Mouse (Mus musculus) CD8-positive naive resting alpha-beta T cell, adult 2 months (primary cell): Measurements from ENCODE around the gene Vcp.
A peak's percentile ranks its signal among the peaks of the same experiment; 100 is the strongest.

Experiments
- DNase-seq, 2 experiments: peaks; one replicate each; pipeline ENCODE4 v3.0.0; 2022; ENCODE audit warnings: low read depth in 2 of 2, low spot score in 2 of 2

Gene Vcp

GRCm38 (mm10) chr4:42973868-42974267 lies 26.4 kb downstream of the Vcp start:
- DNase-seq = no peak

GRCm38 (mm10) chr4:42972952-42973351 lies 27.4 kb downstream of the Vcp start:
- DNase-seq = no peak

GRCm38 (mm10) chr4:42969304-42969703 lies 31.0 kb downstream of the Vcp start, which contains the start of gene 1700022I11Rik:
Gene 1700022I11Rik (plus strand): TSS chr4:42969604.
- no peak for DNase-seq

- peak; percentile 33 to 54 for DNase-seq
Observed at GRCm38 (mm10) chr4:42965039-42965719, 35.1 kb downstream of the Vcp start.

- no peak for DNase-seq
Observed at GRCm38 (mm10) chr4:42963480-42963879, 36.8 kb downstream of the Vcp start.

GRCm38 (mm10) chr4:42961592-42961991 lies 38.7 kb downstream of the Vcp start:
- peak; percentile 40 to 65 for DNase-seq

- DNase-seq = no peak
Observed at GRCm38 (mm10) chr4:42959382-42959781, 40.9 kb downstream of the Vcp start.

- no peak for DNase-seq
Observed at GRCm38 (mm10) chr4:42958942-42959341, 41.4 kb downstream of the Vcp start.

- DNase-seq = no peak
Observed at GRCm38 (mm10) chr4:42957979-42958378, 42.3 kb downstream of the Vcp start.

GRCm38 (mm10) chr4:42957306-42957705 lies 43.0 kb downstream of the Vcp start:
- DNase-seq = no peak

- no peak for DNase-seq
Observed at GRCm38 (mm10) chr4:42956581-42956980, 43.7 kb downstream of the Vcp start.

- no peak for DNase-seq
Observed at GRCm38 (mm10) chr4:42955200-42955599, 45.1 kb downstream of the Vcp start.

GRCm38 (mm10) chr4:42954297-42954696 lies 46.0 kb downstream of the Vcp start:
- peak; percentile 21 to 30 for DNase-seq

- DNase-seq = no peak
Observed at GRCm38 (mm10) chr4:42953435-42954094, 46.7 kb downstream of the Vcp start.

- no peak for DNase-seq
Observed at GRCm38 (mm10) chr4:42952563-42952962, 47.7 kb downstream of the Vcp start.

- DNase-seq = no peak
Observed at GRCm38 (mm10) chr4:42951206-42952195, 48.8 kb downstream of the Vcp start.

- peak; percentile 74 to 81 for DNase-seq
Observed at GRCm38 (mm10) chr4:42950065-42950558, 50.2 kb downstream of the Vcp start.

- peak; percentile 92 for DNase-seq
Observed at GRCm38 (mm10) chr4:42949676-42950051, 50.6 kb downstream of the Vcp start, which contains the start of gene Dnajb5. Gene Dnajb5 (plus strand): TSS chr4:42949814.

GRCm38 (mm10) chr4:42949051-42949675 lies 51.1 kb downstream of the Vcp start:
- DNase-seq = no peak

- no peak for DNase-seq
Observed at GRCm38 (mm10) chr4:42948527-42948926, 51.8 kb downstream of the Vcp start.
